Mouse (Mus musculus) C3H10T1/2 (cell line): ENCODE results near the gene Krtap16-3. TPM values are rescaled to one million over a fixed set of nuclear protein-coding genes. Genes with fewer than 3 reads are reported as not detected.

Experiments
- polyA plus RNA-seq, 2 experiments: library from polyadenylated mRNA; unstranded; fragments of >200 nt; fragmentation: generic; extraction: Trizol; gene quantifications; one replicate each; pipeline ENCODE4 v1.2.1; 2012; ENCODE audit warnings: missing spikeins in 2 of 2

Krtap16-3 gene
- not detected for polyA plus RNA-seq

DNA sequence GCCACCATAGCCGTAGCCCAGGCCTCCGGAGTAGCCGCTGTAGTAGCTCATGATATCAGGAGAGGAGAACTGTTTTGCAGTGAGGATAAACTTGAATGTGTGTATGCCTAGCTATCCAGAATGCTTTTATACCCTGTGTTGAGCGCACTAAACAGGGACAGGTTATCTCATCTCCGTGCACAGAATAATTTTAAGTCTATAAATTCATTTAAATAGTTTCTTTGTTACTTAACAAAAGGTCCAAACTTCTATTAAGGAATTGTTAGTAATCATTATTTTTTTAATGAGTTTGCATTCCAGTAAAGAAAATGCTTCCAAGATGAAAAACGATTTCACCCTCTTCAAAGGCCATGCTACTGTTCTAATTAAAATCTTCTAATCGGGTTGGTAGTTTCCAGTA is at the start of gene Krtap16-3:
Gene Krtap16-3 (minus strand): TSS at position 101 of the 400 bp plus-strand sequence.

DNA sequence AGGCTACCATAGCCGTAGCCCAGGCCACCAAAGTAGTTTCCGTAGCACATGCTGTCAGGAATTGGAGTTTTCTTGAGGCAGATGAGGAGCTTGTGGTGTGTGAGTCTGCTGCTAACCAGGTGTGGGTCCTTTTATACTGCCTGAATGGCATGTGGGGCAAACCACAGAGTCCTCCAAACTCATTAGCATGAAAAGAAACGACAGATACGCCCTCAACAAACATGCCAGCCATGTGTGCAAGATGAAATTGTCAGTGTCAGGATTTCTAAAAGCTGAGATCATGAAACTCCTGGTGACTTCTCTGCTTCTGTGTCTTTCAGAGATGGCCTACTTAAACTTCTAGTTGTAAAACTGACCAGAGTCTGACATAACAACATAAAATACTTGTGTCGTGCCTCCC is 48.0 kb upstream of the Krtap16-3 start, which contains the start of gene Krtap22-2:
Gene Krtap22-2 (minus strand): TSS at position 101 of the 400 bp plus-strand sequence.

DNA sequence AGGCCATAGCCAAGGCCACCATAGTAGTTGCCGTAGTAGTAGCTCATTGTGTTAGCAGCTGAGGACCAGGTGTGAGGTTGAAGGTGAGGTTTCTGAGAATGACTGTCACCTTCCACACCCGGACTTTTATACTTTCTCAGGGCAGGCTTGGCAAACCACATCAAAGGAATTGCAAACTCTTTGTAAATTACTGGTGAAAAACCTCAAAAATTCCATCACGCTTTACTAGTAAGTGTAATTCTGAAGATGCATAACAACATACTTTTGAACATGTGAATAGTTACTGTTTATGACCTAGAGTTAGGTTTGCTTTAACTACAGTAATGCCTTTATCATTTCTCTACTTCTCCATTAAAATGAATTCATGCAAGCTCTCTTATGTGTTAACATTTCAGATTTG is 30.5 kb downstream of the Krtap16-3 start, which contains the start of gene Krtap19-9b:
Gene Krtap19-9b (minus strand): TSS at position 101 of the 400 bp plus-strand sequence.

Other genes with a start within 250 kb of the Krtap16-3 start
- not detected for gene Krtap13-1, start 234.0 kb downstream of the Krtap16-3 start, polyA plus RNA-seq
- not detected for gene Krtap13, start 211.2 kb downstream of the Krtap16-3 start, polyA plus RNA-seq
- gene 2310034C09Rik, start 204.0 kb downstream of the Krtap16-3 start, polyA plus RNA-seq, result not detected
- not detected for gene 2310057N15Rik, start 188.7 kb downstream of the Krtap16-3 start, polyA plus RNA-seq
- gene Gm5965, start 185.0 kb downstream of the Krtap16-3 start, polyA plus RNA-seq, result not detected
- not detected for gene Gm20741, start 150.7 kb downstream of the Krtap16-3 start, polyA plus RNA-seq
- not detected for gene Krtap15, start 142.7 kb downstream of the Krtap16-3 start, polyA plus RNA-seq
- not detected for gene Krtap14, start 136.7 kb downstream of the Krtap16-3 start, polyA plus RNA-seq
- gene Krtap19-1, start 93.5 kb downstream of the Krtap16-3 start, polyA plus RNA-seq, result not detected
- not detected for gene Krtap19-2, start 88.6 kb downstream of the Krtap16-3 start, polyA plus RNA-seq
- gene Krtap19-3, start 84.8 kb downstream of the Krtap16-3 start, polyA plus RNA-seq, result not detected
- gene Krtap19-4, start 77.8 kb downstream of the Krtap16-3 start, polyA plus RNA-seq, result not detected
- gene Krtap19-5, start 66.4 kb downstream of the Krtap16-3 start, polyA plus RNA-seq, result not detected
- not detected for gene Krtap19-9b, start 30.6 kb downstream of the Krtap16-3 start, polyA plus RNA-seq
- not detected for gene Krtap22-2, start 47.9 kb upstream of the Krtap16-3 start, polyA plus RNA-seq
- not detected for gene Gm10229, start 52.4 kb upstream of the Krtap16-3 start, polyA plus RNA-seq
- not detected for gene Krtap6-1, start 68.8 kb upstream of the Krtap16-3 start, polyA plus RNA-seq
- gene Gm10228, start 78.6 kb upstream of the Krtap16-3 start, polyA plus RNA-seq, result not detected
- not detected for gene Krtap6-5, start 85.0 kb upstream of the Krtap16-3 start, polyA plus RNA-seq
- gene 1110025L11Rik, start 101.1 kb upstream of the Krtap16-3 start, polyA plus RNA-seq, result not detected
- not detected for gene Krtap6-3, start 121.1 kb upstream of the Krtap16-3 start, polyA plus RNA-seq
- gene Gm6358, start 178.0 kb upstream of the Krtap16-3 start, polyA plus RNA-seq, result not detected
- not detected for gene Gm10061, start 188.2 kb upstream of the Krtap16-3 start, polyA plus RNA-seq
- not detected for gene Gm9789, start 195.1 kb upstream of the Krtap16-3 start, polyA plus RNA-seq
- gene Gm7735, start 206.6 kb upstream of the Krtap16-3 start, polyA plus RNA-seq, result not detected
- not detected for gene 1110057P08Rik, start 211.9 kb upstream of the Krtap16-3 start, polyA plus RNA-seq
- not detected for gene Krtap20-2, start 243.0 kb upstream of the Krtap16-3 start, polyA plus RNA-seq